Mouse (Mus musculus) left cerebral cortex, adult 8-10 months (tissue): ENCODE data around the gene Ank3. TPM values are rescaled to one million over a fixed set of nuclear protein-coding genes. Genes with fewer than 3 reads are reported as not detected.
A peak's percentile ranks its signal among the peaks of the same experiment; 100 is the strongest.

Experiments
- DNase-seq, 2 experiments: peaks; one replicate each; pipeline ENCODE4 v3.0.0; 2022; ENCODE audit warnings: low spot score in 2 of 2
- total RNA-seq, 4 experiments: library from RNA; stranded (reverse); gene quantifications; 2 replicates each; pipeline ENCODE4 v1.2.4; 2022

Gene Ank3
- total RNA-seq, 4 experiments from 2014 or later = 419 to 552 (median 475) TPM

GRCm38 (mm10) chr10:69962226-69962625, 563.7 kb downstream of the Ank3 start:
- no peak for DNase-seq

- DNase-seq = no peak
Observed at GRCm38 (mm10) chr10:69962976-69963375, 564.4 kb downstream of the Ank3 start.

GRCm38 (mm10) chr10:69964611-69965010, 566.0 kb downstream of the Ank3 start:
- no peak for DNase-seq

- no peak for DNase-seq
Observed at GRCm38 (mm10) chr10:69965085-69965484, 566.5 kb downstream of the Ank3 start.

GRCm38 (mm10) chr10:69967994-69968393, 569.4 kb downstream of the Ank3 start:
- no peak for DNase-seq

- no peak for DNase-seq
Observed at GRCm38 (mm10) chr10:69979636-69980035, 581.1 kb downstream of the Ank3 start.

GRCm38 (mm10) chr10:69981386-69982097, 583.0 kb downstream of the Ank3 start:
- no peak for DNase-seq

GRCm38 (mm10) chr10:69982701-69983100, 584.1 kb downstream of the Ank3 start:
- DNase-seq = no peak

- no peak for DNase-seq
Observed at GRCm38 (mm10) chr10:69987496-69987895, 588.9 kb downstream of the Ank3 start.

GRCm38 (mm10) chr10:69997082-69997481, 598.5 kb downstream of the Ank3 start:
- no peak for DNase-seq

GRCm38 (mm10) chr10:70004058-70004457, 605.5 kb downstream of the Ank3 start:
- no peak for DNase-seq

- DNase-seq = no peak
Observed at GRCm38 (mm10) chr10:70004831-70005230, 606.3 kb downstream of the Ank3 start.

- DNase-seq = no peak
Observed at GRCm38 (mm10) chr10:70006380-70006779, 607.8 kb downstream of the Ank3 start.

GRCm38 (mm10) chr10:70011738-70012137, 613.2 kb downstream of the Ank3 start:
- no peak for DNase-seq

- no peak for DNase-seq
Observed at GRCm38 (mm10) chr10:70013931-70014330, 615.4 kb downstream of the Ank3 start.

GRCm38 (mm10) chr10:70015201-70015600, 616.6 kb downstream of the Ank3 start:
- no peak for DNase-seq

GRCm38 (mm10) chr10:70018691-70019090, 620.1 kb downstream of the Ank3 start:
- DNase-seq = no peak

- DNase-seq = peak in 1 of 2 experiments; percentile 46
Observed at GRCm38 (mm10) chr10:70021667-70022066, 623.1 kb downstream of the Ank3 start.

GRCm38 (mm10) chr10:70022596-70022995, 624.0 kb downstream of the Ank3 start:
- DNase-seq = no peak

- DNase-seq = no peak
Observed at GRCm38 (mm10) chr10:70023861-70024260, 625.3 kb downstream of the Ank3 start.

- DNase-seq = peak in 1 of 2 experiments; percentile 50
Observed at GRCm38 (mm10) chr10:70031942-70032341, 633.4 kb downstream of the Ank3 start.

- DNase-seq = no peak
Observed at GRCm38 (mm10) chr10:70032982-70033381, 634.4 kb downstream of the Ank3 start.

- DNase-seq = no peak
Observed at GRCm38 (mm10) chr10:70033856-70034255, 635.3 kb downstream of the Ank3 start.
